ENCODE assay signal across 24 mouse cellular contexts in genomic region chr5:105619666-105620065, GRCm38 (mm10).
DNase-seq lines count a peak whose midpoint lies in the region; ATAC-seq and TF ChIP-seq lines count a peak whose summit lies in the region.
"Had no signal": no experiment of that assay in that cellular context is flagged by ENCODE, and none has a peak within 500 bp of the region (broad histone marks: within the 10 kb centered on the region; RNA-seq: fewer than 3 reads in every experiment).

No protein-coding gene starts in this region.

- 76% methylated on average over 2 of the region's 2 CpGs for WGBS in heart, adult 2 months
- WGBS in heart, embryonic 12.5 days: 83% methylated on average over 2 of the region's 2 CpGs

- H3K36me3 ChIP-seq in heart, adult 2 months (ENCODE audit: control insufficient read depth, insufficient read depth, low read length): peaks cover 24% of the 10 kb centered on the region
- H3K36me3 ChIP-seq in heart, embryonic 12.5 days: no peaks in the 10 kb centered on the region
- H3K36me3 ChIP-seq: embryonic facial prominence, embryonic 15.5 days; heart, embryonic 15.5 days; limb, embryonic 13.5 days; midbrain, embryonic 10.5 days; neural tube, embryonic 13.5 days had no signal

- ATAC-seq in heart, embryonic 12.5 days (ENCODE audit: insufficient number of reproducible peaks, low FRiP score): no peak
- ATAC-seq: activated CD4-positive, CD25-positive, alpha-beta regulatory T cell, adult 4 months; forebrain, postnatal 0 days had no signal

- H3K4me2 ChIP-seq in heart, embryonic 12.5 days: no peak overlapping the region
- H3K4me2 ChIP-seq: embryonic facial prominence, embryonic 15.5 days; heart, embryonic 15.5 days; limb, embryonic 13.5 days; neural tube, embryonic 13.5 days had no signal

- TF ChIP-seq POLR2A in heart, adult 2 months (IDR thresholded peaks at IDR 0.05; ENCODE audit: insufficient read depth, low read depth, low read length): no peak
- no peak for TF ChIP-seq POLR2A in brain, embryonic 14.5 days (IDR thresholded peaks at IDR 0.05; ENCODE audit: borderline replicate concordance, extremely low read depth, insufficient read depth, insufficient read length, poor library complexity, severe bottlenecking)

- no peak overlapping the region for H3K9ac ChIP-seq in heart, adult 2 months (ENCODE audit: low read depth, low read length)
- H3K9ac ChIP-seq in heart, embryonic 12.5 days: no peak overlapping the region
- H3K9ac ChIP-seq: embryonic facial prominence, embryonic 15.5 days; forebrain, postnatal 0 days; heart, embryonic 15.5 days; limb, embryonic 13.5 days; liver, embryonic 14.5 days; neural tube, embryonic 13.5 days had no signal

- DNase-seq in heart, adult 2 months: no peak
- DNase-seq in left cerebral cortex, adult 2 months (ENCODE audit: extremely low spot score in 1 of 2, low spot score in 2 of 2): no peak
- DNase-seq in left cerebral cortex, postnatal 4 days: no peak
- peak; percentile 46 for DNase-seq in 416B (ENCODE audit: low read depth)
- DNase-seq in brain, embryonic 14.5 days (ENCODE audit: low read depth): no peak
- DNase-seq in right cerebral cortex, adult 2 months (ENCODE audit: low spot score in 2 of 2): no peak
- no peak for DNase-seq in frontal cortex, adult 2 months (ENCODE audit: extremely low spot score in 1 of 2, low spot score in 1 of 2)
- DNase-seq: adrenal gland, postnatal 10 days; cerebellum, adult 11-12 months; cerebellum, postnatal 36 days; forebrain, postnatal 0 days; heart, adult 11 months; right cerebral cortex, postnatal 14 days; spleen, adult 18-20 months; thymus, postnatal 4 days had no signal

- TF ChIP-seq EP300 in heart, adult 2 months (IDR thresholded peaks at IDR 0.05; ENCODE audit: insufficient read depth, low read depth, low read length): no peak

- intact Hi-C loops in heart, adult 2 months (cut with DNase I): loop anchor here (2.0 kb wide), 1 partner anchor 99 kb away; no protein-coding TSS in a partner anchor
- intact Hi-C loops in left cerebral cortex, adult 2 months (cut with DNase I): no loop called here
- intact Hi-C loops in left cerebral cortex, postnatal 4 days (cut with DNase I): no loop called here

- no peak overlapping the region for H3K4me3 ChIP-seq in heart, adult 2 months
- H3K4me3 ChIP-seq in heart, embryonic 12.5 days: no peak overlapping the region
- H3K4me3 ChIP-seq in left cerebral cortex, adult 2 months: no peak overlapping the region
- H3K4me3 ChIP-seq: embryonic facial prominence, embryonic 15.5 days; heart, embryonic 15.5 days; limb, embryonic 13.5 days; midbrain, embryonic 10.5 days; neural tube, embryonic 13.5 days had no signal

- peaks cover 35% of the 10 kb centered on the region for H3K4me1 ChIP-seq in heart, adult 2 months (ENCODE audit: control insufficient read depth, insufficient read depth, low read length)
- H3K4me1 ChIP-seq in heart, embryonic 12.5 days (replicated peaks): peaks cover 17% of the 10 kb centered on the region
- H3K4me1 ChIP-seq: embryonic facial prominence, embryonic 15.5 days had no signal

- H3K9me3 ChIP-seq in heart, embryonic 12.5 days (replicated peaks): 0 out of 2 replicates have a peak, but pooled peaks cover 2% of the 10 kb centered on the region
- H3K9me3 ChIP-seq: embryonic facial prominence, embryonic 15.5 days; heart, embryonic 15.5 days; limb, embryonic 13.5 days; neural tube, embryonic 13.5 days had no signal

- no peaks in the 10 kb centered on the region for H3K79me2 ChIP-seq in heart, adult 2 months (replicated peaks; ENCODE audit: control insufficient read depth, insufficient read depth, low read length)

- H3K27me3 ChIP-seq in heart, adult 2 months (ENCODE audit: control insufficient read depth, insufficient read depth, low read length): no peaks in the 10 kb centered on the region
- H3K27me3 ChIP-seq in heart, embryonic 12.5 days (replicated peaks): no peaks in the 10 kb centered on the region
- H3K27me3 ChIP-seq: CH12.LX; embryonic facial prominence, embryonic 15.5 days; heart, embryonic 15.5 days; limb, embryonic 13.5 days; neural tube, embryonic 13.5 days had no signal

- H3K27ac ChIP-seq in heart, adult 2 months: peak overlapping the region; percentile 90
- no peak overlapping the region for H3K27ac ChIP-seq in heart, embryonic 12.5 days (ENCODE audit: poor library complexity, severe bottlenecking)
- H3K27ac ChIP-seq in left cerebral cortex, adult 2 months: no peak overlapping the region
- H3K27ac ChIP-seq: embryonic facial prominence, embryonic 15.5 days; limb, embryonic 13.5 days; liver, embryonic 14.5 days; midbrain, embryonic 10.5 days; neural tube, embryonic 13.5 days had no signal

- peak; percentile 58 for TF ChIP-seq CTCF in heart, adult 2 months (IDR thresholded peaks at IDR 0.05)
- peak; percentile 36 for TF ChIP-seq CTCF in left cerebral cortex, adult 2 months (IDR thresholded peaks at IDR 0.05)
- TF ChIP-seq CTCF in brain, embryonic 14.5 days (IDR thresholded peaks at IDR 0.05; ENCODE audit: borderline replicate concordance, extremely low read depth, insufficient read depth, insufficient read length): peak; percentile 23; the same call in 1 of the 2 replicates
